Mouse (Mus musculus) MEL (cell line): ENCODE measurements around the gene 4931406P16Rik. TPM values are rescaled to one million over a fixed set of nuclear protein-coding genes. Genes with fewer than 3 reads are reported as not detected.

ENCODE experiments used
- DNase-seq: peaks from one replicate; pipeline ENCODE4 v3.0.0; 2011; ENCODE audit warnings: low read depth, low spot score
- H3K27ac ChIP-seq: 2 replicates; pipeline ENCODE4 v1.5.1; 2012; ENCODE audit warnings: low read depth, mild to moderate bottlenecking, control low read depth, low read length, moderate library complexity; ENCODE audit not compliant: control insufficient read depth
- H3K27me3 ChIP-seq, 2 experiments: fragments of 150-350 bp in 1 of 2; sonication (generic) in 1 of 2; 2 replicates each; pipeline ENCODE4 v1.6.1; 2012; ENCODE audit warnings: low read length in 2 of 2, mild to moderate bottlenecking in 2 of 2, improper control_type of control experiment in 1 of 2, moderate library complexity in 1 of 2; ENCODE audit not compliant: insufficient read depth in 2 of 2, control insufficient read depth in 1 of 2
- H3K36me3 ChIP-seq, 2 experiments: 2 replicates each; pipeline ENCODE4 v1.6.1; 2012 to 2014; ENCODE audit warnings: low read length in 2 of 2, improper control_type of control experiment in 1 of 2, inconsistent platforms in 1 of 2, mild to moderate bottlenecking in 1 of 2; ENCODE audit not compliant: insufficient read depth in 2 of 2, control insufficient read depth in 1 of 2
- H3K4me1 ChIP-seq, 2 experiments: fragments of 150-350 bp in 1 of 2; sonication (generic) in 1 of 2; 2 replicates each; pipeline ENCODE4 v1.6.1; 2012; ENCODE audit warnings: low read length in 2 of 2, improper control_type of control experiment in 1 of 2, mild to moderate bottlenecking in 1 of 2; ENCODE audit not compliant: insufficient read depth in 2 of 2, control insufficient read depth in 1 of 2
- H3K4me3 ChIP-seq, 2 experiments: fragments of 150-350 bp in 1 of 2; sonication (generic) in 1 of 2; 2 replicates each; pipeline ENCODE4 v1.5.1; 2012; ENCODE audit warnings: low read depth in 2 of 2, low read length in 2 of 2, mild to moderate bottlenecking in 2 of 2, moderate library complexity in 2 of 2, control low read depth in 1 of 2, improper control_type of control experiment in 1 of 2; ENCODE audit not compliant: control insufficient read depth in 1 of 2, insufficient read depth in 1 of 2
- H3K79me2 ChIP-seq: 2 replicates; pipeline ENCODE4 v1.6.1; 2012; ENCODE audit warnings: mild to moderate bottlenecking, low read length, moderate library complexity; ENCODE audit not compliant: control insufficient read depth, poor library complexity, insufficient read depth
- H3K9ac ChIP-seq: 2 replicates; pipeline ENCODE4 v1.6.1; 2012; ENCODE audit warnings: low read depth, mild to moderate bottlenecking, control low read depth, low read length, moderate library complexity; ENCODE audit not compliant: control insufficient read depth, poor library complexity, severe bottlenecking
- H3K9me3 ChIP-seq: fragments of 150-350 bp; sonication (generic); replicated peaks from 2 replicates; pipeline ENCODE4 v1.6.1; 2012; ENCODE audit warnings: mild to moderate bottlenecking, low read length, improper control_type of control experiment, moderate library complexity; ENCODE audit not compliant: insufficient read depth
- BHLHE40 ChIP-seq: IDR thresholded peaks from 2 replicates; pipeline ENCODE4 v1.6.1; 2012; ENCODE audit warnings: low read depth, mild to moderate bottlenecking, inconsistent platforms, low read length, improper control_type of control experiment, borderline replicate concordance
- CTCF ChIP-seq, 3 experiments: IDR thresholded peaks in 2 of 3; conservative IDR thresholded peaks in 1 of 3; 2 replicates each; pipeline ENCODE4 v1.5.1; 2011 to 2012; ENCODE audit warnings: low read length in 3 of 3, low read depth in 2 of 3, mild to moderate bottlenecking in 2 of 3, improper control_type of control experiment in 1 of 3, inconsistent platforms in 1 of 3, mixed read lengths in 1 of 3, moderate library complexity in 1 of 3; ENCODE audit not compliant: control insufficient read depth in 1 of 3, insufficient read depth in 1 of 3, poor library complexity in 1 of 3, severe bottlenecking in 1 of 3
- E2F4 ChIP-seq: IDR thresholded peaks from 2 replicates; pipeline ENCODE4 v1.6.1; 2011; ENCODE audit warnings: low read depth, low read length, improper control_type of control experiment, borderline replicate concordance
- ELF1 ChIP-seq: IDR thresholded peaks from 2 replicates; pipeline ENCODE4 v1.6.1; 2014; ENCODE audit warnings: low read depth, mild to moderate bottlenecking, inconsistent platforms, low read length, improper control_type of control experiment, moderate library complexity
- EP300 ChIP-seq, 2 experiments: IDR thresholded peaks; 2 replicates each; pipeline ENCODE4 v1.6.1; 2011; ENCODE audit warnings: improper control_type of control experiment in 2 of 2, low read length in 2 of 2, low read depth in 1 of 2, mild to moderate bottlenecking in 1 of 2
- GABPA ChIP-seq: IDR thresholded peaks from 2 replicates; pipeline ENCODE4 v1.6.1; 2012; ENCODE audit warnings: low read depth, mild to moderate bottlenecking, inconsistent platforms, low read length, improper control_type of control experiment, moderate library complexity
- HCFC1 ChIP-seq: IDR thresholded peaks from 2 replicates; pipeline ENCODE4 v1.6.1; 2012; ENCODE audit warnings: low read depth, mild to moderate bottlenecking, inconsistent platforms, low read length, improper control_type of control experiment, moderate library complexity
- MAFK ChIP-seq: IDR thresholded peaks from 2 replicates; pipeline ENCODE4 v1.6.1; 2011; ENCODE audit warnings: low read depth, mild to moderate bottlenecking, low read length, improper control_type of control experiment, borderline replicate concordance
- MAZ ChIP-seq: IDR thresholded peaks from 2 replicates; pipeline ENCODE4 v1.6.1; 2012; ENCODE audit warnings: low read depth, mild to moderate bottlenecking, inconsistent platforms, low read length, improper control_type of control experiment
- MEF2A ChIP-seq: IDR thresholded peaks from 2 replicates; pipeline ENCODE4 v1.6.1; 2014; ENCODE audit warnings: low read depth, mild to moderate bottlenecking, inconsistent platforms, low read length, improper control_type of control experiment; ENCODE audit not compliant: poor library complexity, insufficient replicate concordance, severe bottlenecking; ENCODE audit errors: extremely low read depth
- MYB ChIP-seq: IDR thresholded peaks from 2 replicates; pipeline ENCODE4 v1.6.1; 2011; ENCODE audit warnings: mild to moderate bottlenecking, low read depth, low read length, improper control_type of control experiment
- MYC ChIP-seq: IDR thresholded peaks from 2 replicates; pipeline ENCODE4 v1.6.1; 2011; ENCODE audit warnings: low read depth, mild to moderate bottlenecking, low read length, improper control_type of control experiment, moderate library complexity
- NELFE ChIP-seq: IDR thresholded peaks from 2 replicates; pipeline ENCODE4 v1.6.1; 2011; ENCODE audit warnings: low read depth, low read length, improper control_type of control experiment
- POLR2AphosphoS5 ChIP-seq: IDR thresholded peaks from 2 replicates; pipeline ENCODE4 v1.6.1; 2012; ENCODE audit warnings: low read depth, borderline replicate concordance, mild to moderate bottlenecking, inconsistent platforms, low read length, moderate library complexity, mixed read lengths
- RAD21 ChIP-seq: IDR thresholded peaks from 2 replicates; pipeline ENCODE4 v1.6.1; 2011; ENCODE audit warnings: mild to moderate bottlenecking, low read depth, low read length, improper control_type of control experiment
- RCOR1 ChIP-seq: IDR thresholded peaks from 2 replicates; pipeline ENCODE4 v1.6.1; 2012; ENCODE audit warnings: low read depth, mild to moderate bottlenecking, inconsistent platforms, low read length, improper control_type of control experiment
- SMC3 ChIP-seq: IDR thresholded peaks from 2 replicates; pipeline ENCODE4 v1.6.1; 2011; ENCODE audit warnings: low read depth, low read length, improper control_type of control experiment
- TAL1 ChIP-seq: IDR thresholded peaks from 2 replicates; pipeline ENCODE4 v1.6.1; 2012; ENCODE audit warnings: mild to moderate bottlenecking, inconsistent platforms, low read length, moderate library complexity, mixed read lengths
- TBP ChIP-seq: IDR thresholded peaks from 2 replicates; pipeline ENCODE4 v1.8.0; 2011; ENCODE audit warnings: low read depth, low read length, improper control_type of control experiment
- UBTF ChIP-seq: IDR thresholded peaks from 2 replicates; pipeline ENCODE4 v1.6.1; 2012; ENCODE audit warnings: low read depth, mild to moderate bottlenecking, inconsistent platforms, low read length, improper control_type of control experiment, moderate library complexity, borderline replicate concordance; ENCODE audit not compliant: insufficient read depth
- USF1 ChIP-seq: IDR thresholded peaks from 2 replicates; pipeline ENCODE4 v1.6.1; 2014; ENCODE audit warnings: low read depth, mild to moderate bottlenecking, inconsistent platforms, low read length, improper control_type of control experiment, moderate library complexity
- USF2 ChIP-seq, 2 experiments: IDR thresholded peaks; 2 replicates each; pipeline ENCODE4 v1.6.1; 2011 to 2012; ENCODE audit warnings: improper control_type of control experiment in 2 of 2, low read length in 2 of 2, borderline replicate concordance in 1 of 2, inconsistent platforms in 1 of 2, low read depth in 1 of 2, mild to moderate bottlenecking in 1 of 2; ENCODE audit not compliant: insufficient read depth in 1 of 2
- ZC3H11A ChIP-seq: IDR thresholded peaks from 2 replicates; pipeline ENCODE4 v1.6.1; 2012; ENCODE audit warnings: low read depth, mild to moderate bottlenecking, inconsistent platforms, low read length, improper control_type of control experiment
- ZKSCAN1 ChIP-seq: IDR thresholded peaks from 2 replicates; pipeline ENCODE4 v1.6.1; 2012; ENCODE audit warnings: low read depth, mild to moderate bottlenecking, inconsistent platforms, low read length, improper control_type of control experiment, moderate library complexity
- polyA plus RNA-seq, 2 experiments: library from polyadenylated mRNA; stranded (reverse) in 1 of 2; unstranded in 1 of 2; fragments of >175 nt in 1 of 2; fragments of >200 nt in 1 of 2; gene quantifications; 2 replicates each; pipeline versions ENCODE4 v1.2.1 to v1.2.4; 2012; ENCODE audit warnings: low replicate concordance in 2 of 2, low read depth in 1 of 2; ENCODE audit not compliant: insufficient read length in 2 of 2, insufficient read depth in 1 of 2, missing spikeins in 1 of 2
- total RNA-seq: library from RNA; depleted of rRNA; stranded (reverse); fragments of 300-350 nt; gene quantifications from 2 replicates; pipeline ENCODE4 v1.2.3, GENCODE M21; 2012

Gene 4931406P16Rik
- total and polyA plus RNA-seq, 3 experiments, result 7.8 to 18.0 TPM; not detected in 1

- Histone ChIP-seq H3K27me3 (no peaks in the 10 kb centered on the region), H3K4me1 (peaks cover 0 to 2% of the 10 kb centered on the region in 2 experiments; a peak in 2 of 4 replicates), H3K4me3 (no peak overlapping the region), H3K9ac (no peak overlapping the region), H3K79me2 (no peaks in the 10 kb centered on the region), H3K36me3 (peaks cover 0 to 3% of the 10 kb centered on the region in 2 experiments; a peak in 2 of 4 replicates), H3K27ac (no peak overlapping the region), H3K9me3 (no peaks in the 10 kb centered on the region)
- TF ChIP-seq BHLHE40, result no peak
- no peak for TF ChIP-seq E2F4
- TF ChIP-seq UBTF, result no peak
- TF ChIP-seq RAD21, result no peak
- no peak for TF ChIP-seq TAL1
- no peak for DNase-seq
Observed at GRCm38 (mm10) chr7:34263437-34263836, 49.9 kb downstream of the 4931406P16Rik start.

- Histone ChIP-seq H3K4me3 (no peak overlapping the region), H3K27ac (no peak overlapping the region), H3K79me2 (no peaks in the 10 kb centered on the region), H3K27me3 (no peaks in the 10 kb centered on the region), H3K4me1 (no peaks in the 10 kb centered on the region; a peak in 1 of 4 replicates), H3K9me3 (no peaks in the 10 kb centered on the region), H3K9ac (no peak overlapping the region), H3K36me3 (peaks cover 0 to 3% of the 10 kb centered on the region in 2 experiments; a peak in 1 of 4 replicates)
- no peak for TF ChIP-seq MYC
- TF ChIP-seq ELF1, result no peak
- TF ChIP-seq MEF2A, result no peak
- no peak for TF ChIP-seq SMC3
- no peak for TF ChIP-seq ZKSCAN1
- TF ChIP-seq MAFK, result no peak
- no peak for TF ChIP-seq NELFE
- no peak for TF ChIP-seq MYB
- TF ChIP-seq USF1, result no peak
- no peak for TF ChIP-seq UBTF
- no peak for DNase-seq
Observed at GRCm38 (mm10) chr7:34258407-34258806, 54.9 kb downstream of the 4931406P16Rik start.

GRCm38 (mm10) chr7:34257279-34257678 is 56.1 kb downstream of the 4931406P16Rik start:
- no peak for DNase-seq
- no peaks in the 10 kb centered on the region for H3K27me3 ChIP-seq
- H3K79me2 ChIP-seq, result no peaks in the 10 kb centered on the region
- no peaks in the 10 kb centered on the region for H3K9me3 ChIP-seq
- no peak overlapping the region for H3K4me3 ChIP-seq
- H3K4me1 ChIP-seq, result no peaks in the 10 kb centered on the region; a peak in 1 of 4 replicates
- H3K36me3 ChIP-seq, result peaks cover 0 to 3% of the 10 kb centered on the region in 2 experiments; a peak in 1 of 4 replicates
- H3K27ac ChIP-seq, result no peak overlapping the region
- no peak overlapping the region for H3K9ac ChIP-seq
- TF ChIP-seq TBP, result no peak
- no peak for TF ChIP-seq USF2 (IDR thresholded peaks at IDR 0.05; ENCODE audit: borderline replicate concordance in 1 of 2, insufficient read depth in 1 of 2, low read depth in 1 of 2, low read length in 2 of 2)
- no peak for TF ChIP-seq ZC3H11A
- TF ChIP-seq MAFK, result no peak
- no peak for TF ChIP-seq MAZ
- no peak for TF ChIP-seq RCOR1
- no peak for TF ChIP-seq CTCF (IDR thresholded peaks at IDR 0.05 in 2 of 3, conservative IDR thresholded peaks at IDR 0.05 in 1 of 3; ENCODE audit: control insufficient read depth in 1 of 3, insufficient read depth in 1 of 3, low read depth in 2 of 3, low read length in 3 of 3, poor library complexity in 1 of 3, severe bottlenecking in 1 of 3)
- no peak for TF ChIP-seq MEF2A
- TF ChIP-seq EP300 (IDR thresholded peaks at IDR 0.05; ENCODE audit: low read depth in 1 of 2, low read length in 2 of 2), result no peak
- no peak for TF ChIP-seq HCFC1
- no peak for TF ChIP-seq POLR2AphosphoS5
- no peak for TF ChIP-seq GABPA
